Mouse (Mus musculus) megakaryocyte-erythroid progenitor cell, adult 5 weeks (primary cell): Measurements from ENCODE around the gene Cog7. TPM values are rescaled to one million over a fixed set of nuclear protein-coding genes. Genes with fewer than 3 reads are reported as not detected.

Experiments used
- polyA plus RNA-seq: library from polyadenylated mRNA; stranded (reverse); fragments of >175 nt; gene quantifications from 2 replicates; pipeline ENCODE4 v1.2.3, GENCODE M21; 2012

Cog7 gene
- polyA plus RNA-seq: 7.0 and 7.8 TPM in 2 replicates

GRCm38 (mm10) chr7:121981307-121981871 is at the start of gene Cog7:
Cog7 (minus strand) TSS chr7:121981711.

GRCm38 (mm10) chr7:122020667-122021354 is 39.3 kb upstream of the Cog7 start, which contains the start of gene Gga2:
Gga2 (minus strand) TSS chr7:122021222.

GRCm38 (mm10) chr7:121864858-121865585 is 116.5 kb downstream of the Cog7 start, which contains the start of gene Scnn1b:
Scnn1b (plus strand) TSS chr7:121865038.

Other genes with a start within 250 kb of the Cog7 start
- not detected in 2 replicates for gene Scnn1g, start 247.2 kb downstream of the Cog7 start, polyA plus RNA-seq
- not detected in 2 replicates for gene Scnn1b, start 116.7 kb downstream of the Cog7 start, polyA plus RNA-seq
- gene Gga2, start 39.5 kb upstream of the Cog7 start, polyA plus RNA-seq: 53.6 and 60.6 TPM in 2 replicates
- gene Ubfd1, start 85.5 kb upstream of the Cog7 start, polyA plus RNA-seq: 17.6 and 25.3 TPM in 2 replicates
- 10.0 and 11.0 TPM in 2 replicates for gene Ears2, start 85.6 kb upstream of the Cog7 start, polyA plus RNA-seq
- gene Ndufab1, start 120.2 kb upstream of the Cog7 start, polyA plus RNA-seq: 656 and 702 TPM in 2 replicates
- 2.2 and 2.7 TPM in 2 replicates for gene Palb2, start 151.3 kb upstream of the Cog7 start, polyA plus RNA-seq
- 4.9 and 6.9 TPM in 2 replicates for gene Dctn5, start 151.3 kb upstream of the Cog7 start, polyA plus RNA-seq
- gene Plk1, start 177.7 kb upstream of the Cog7 start, polyA plus RNA-seq: 46.1 and 77.7 TPM in 2 replicates
- 0.10 TPM in 1 of 2 replicates, not detected in the other for gene Ern2, start 204.5 kb upstream of the Cog7 start, polyA plus RNA-seq
- not detected in 2 replicates for gene Chp2, start 237.8 kb upstream of the Cog7 start, polyA plus RNA-seq